Mouse (Mus musculus): ENCODE results near the gene Gng8. TPM values are rescaled to one million over a fixed set of nuclear protein-coding genes. Genes with fewer than 3 reads are reported as not detected.
A peak's percentile ranks its signal among the peaks of the same experiment; 100 is the strongest.

The Gng8 gene
- polyA plus RNA-seq, 1 experiment = not detected

DNA sequence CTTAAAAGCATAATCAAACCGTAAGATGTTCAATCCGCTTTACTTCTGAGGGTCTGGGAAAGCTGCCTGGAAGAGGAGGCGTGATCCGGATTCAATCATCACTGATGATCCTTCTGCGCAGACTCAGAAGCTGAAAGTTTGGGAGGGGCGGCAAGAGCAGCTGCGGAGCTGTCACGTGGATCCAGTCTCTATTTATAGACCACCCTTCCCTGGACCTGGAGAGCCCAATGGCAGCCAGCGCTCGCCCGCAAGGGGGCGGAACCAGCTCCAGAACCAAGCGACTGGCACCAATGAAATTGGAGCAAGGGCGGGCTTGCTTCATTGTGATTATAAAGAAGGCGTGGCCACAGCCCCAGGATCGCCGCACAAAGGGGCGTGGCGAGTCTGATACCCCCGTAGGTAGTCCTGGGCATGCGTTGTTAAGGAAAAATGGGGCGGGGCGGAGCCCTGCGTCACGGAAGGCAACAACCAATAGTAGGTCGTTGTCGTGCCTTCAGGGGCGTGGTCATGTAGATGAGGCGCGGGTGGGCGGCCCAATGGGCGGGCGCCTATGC is 16.8 kb upstream of the Gng8 start:
- peak overlapping the region; percentile 53 for H3K4me3 ChIP-seq (ENCODE audit: insufficient read depth, low read length)
- H3K27ac ChIP-seq (ENCODE audit: insufficient read depth, low read depth, low read length) = peak overlapping the region; percentile 67
- TF ChIP-seq CTCF (IDR thresholded peaks at IDR 0.05; ENCODE audit: low read depth, low read length) (no peak), POLR2A (IDR thresholded peaks at IDR 0.05; ENCODE audit: borderline replicate concordance, low read depth, low read length) (no peak)
- H3K4me1 ChIP-seq (ENCODE audit: control insufficient read depth, insufficient read depth, low read length) = no peaks in the 10 kb centered on the region

DNA sequence AGATGAGACGGTGACA is 16.5 kb upstream of the Gng8 start, which contains the start of gene Dact3:
Gene Dact3, plus strand, starts transcription at position 8 of the 16 bp plus-strand sequence.
- no peaks in the 10 kb centered on the region; the same call in 1 of the 2 replicates for H3K4me1 ChIP-seq (ENCODE audit: control insufficient read depth, insufficient read depth, low read length)
- peak within 1 kb of the TSS; percentile 67 for H3K27ac ChIP-seq (ENCODE audit: insufficient read depth, low read depth, low read length)
- TF ChIP-seq CTCF (IDR thresholded peaks at IDR 0.05; ENCODE audit: low read depth, low read length) = no peak
- H3K4me3 ChIP-seq (ENCODE audit: insufficient read depth, low read length) = peak within 1 kb of the TSS; percentile 55

DNA sequence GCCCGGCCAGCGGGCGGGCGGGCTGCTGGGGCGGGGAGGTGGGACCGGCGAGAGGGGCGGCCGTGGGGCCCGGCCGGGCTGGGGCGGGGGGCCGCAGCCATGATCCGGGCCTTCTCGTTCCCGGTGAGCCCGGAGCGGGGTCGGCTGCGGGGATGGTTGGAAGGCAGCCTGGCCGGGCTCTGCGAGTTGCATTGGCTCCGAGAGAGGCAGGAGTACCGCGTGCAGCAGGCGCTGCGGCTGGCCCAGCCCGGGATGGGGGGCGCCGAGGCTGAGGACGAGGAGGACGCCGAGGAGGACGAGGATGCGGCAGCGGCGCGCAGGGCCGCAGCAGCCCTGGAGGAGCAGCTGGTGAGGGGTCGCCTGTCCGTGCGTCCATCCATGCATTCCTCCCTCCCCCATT is 16.3 kb upstream of the Gng8 start:
- Histone ChIP-seq H3K4me1 (ENCODE audit: control insufficient read depth, insufficient read depth, low read length) (peaks cover 2% of the 10 kb centered on the region), H3K4me3 (ENCODE audit: insufficient read depth, low read length) (peak overlapping the region; percentile 55), H3K27ac (ENCODE audit: insufficient read depth, low read depth, low read length) (no peak overlapping the region)
- no peak for TF ChIP-seq POLR2A (IDR thresholded peaks at IDR 0.05; ENCODE audit: borderline replicate concordance, low read depth, low read length)
- TF ChIP-seq CTCF (IDR thresholded peaks at IDR 0.05; ENCODE audit: low read depth, low read length) = no peak

DNA sequence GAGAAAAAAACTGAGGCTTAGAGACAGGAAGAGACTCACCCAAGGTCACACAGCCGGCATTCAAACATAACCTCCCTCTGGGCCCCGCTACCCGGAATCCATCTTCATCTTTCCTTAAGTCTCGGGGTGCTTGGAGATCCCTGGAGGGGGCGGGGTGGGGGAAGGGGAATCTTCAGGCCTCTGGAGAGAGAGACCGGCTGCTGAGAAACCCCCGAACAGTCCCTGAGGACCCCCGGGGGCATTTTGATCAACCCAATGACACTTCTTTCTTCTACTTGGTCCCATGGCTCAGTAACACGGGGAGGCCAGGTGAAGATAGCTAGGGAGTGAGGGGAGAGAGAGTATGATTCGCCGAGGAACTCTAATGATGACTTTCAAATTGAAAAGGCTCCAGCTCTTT is 15.6 kb upstream of the Gng8 start:
- no peak overlapping the region for H3K27ac ChIP-seq (ENCODE audit: insufficient read depth, low read depth, low read length)
- no peak overlapping the region for H3K4me3 ChIP-seq (ENCODE audit: insufficient read depth, low read length)
- TF ChIP-seq CTCF (IDR thresholded peaks at IDR 0.05; ENCODE audit: low read depth, low read length) (no peak), POLR2A (IDR thresholded peaks at IDR 0.05; ENCODE audit: borderline replicate concordance, low read depth, low read length) (no peak)
- H3K4me1 ChIP-seq (ENCODE audit: control insufficient read depth, insufficient read depth, low read length) = peaks cover 8% of the 10 kb centered on the region

DNA sequence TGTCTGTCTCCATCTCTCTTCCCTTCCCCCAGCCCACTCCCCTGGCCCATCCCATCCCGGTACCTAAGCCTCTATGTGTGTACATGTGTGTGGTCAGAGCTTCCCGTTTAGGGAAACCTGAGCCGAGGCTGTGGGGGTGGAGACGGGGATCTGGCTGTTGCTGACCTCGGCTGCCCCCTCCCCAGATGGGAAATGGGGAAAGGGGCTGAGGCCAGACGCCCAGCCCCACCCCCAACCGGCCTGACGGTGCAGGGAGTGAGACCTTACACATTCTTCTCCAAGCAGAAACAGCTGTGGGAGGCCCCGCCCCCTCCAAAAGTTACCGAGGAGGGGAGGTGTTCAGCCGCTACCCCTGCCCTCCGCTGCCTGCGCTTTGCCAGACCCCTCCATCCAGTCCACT is 15.0 kb upstream of the Gng8 start:
- Histone ChIP-seq H3K4me3 (ENCODE audit: insufficient read depth, low read length) (no peak overlapping the region), H3K4me1 (ENCODE audit: control insufficient read depth, insufficient read depth, low read length) (peaks cover 8% of the 10 kb centered on the region), H3K27ac (ENCODE audit: insufficient read depth, low read depth, low read length) (no peak overlapping the region)
- TF ChIP-seq POLR2A (IDR thresholded peaks at IDR 0.05; ENCODE audit: borderline replicate concordance, low read depth, low read length) (no peak), CTCF (IDR thresholded peaks at IDR 0.05; ENCODE audit: low read depth, low read length) (no peak)

DNA sequence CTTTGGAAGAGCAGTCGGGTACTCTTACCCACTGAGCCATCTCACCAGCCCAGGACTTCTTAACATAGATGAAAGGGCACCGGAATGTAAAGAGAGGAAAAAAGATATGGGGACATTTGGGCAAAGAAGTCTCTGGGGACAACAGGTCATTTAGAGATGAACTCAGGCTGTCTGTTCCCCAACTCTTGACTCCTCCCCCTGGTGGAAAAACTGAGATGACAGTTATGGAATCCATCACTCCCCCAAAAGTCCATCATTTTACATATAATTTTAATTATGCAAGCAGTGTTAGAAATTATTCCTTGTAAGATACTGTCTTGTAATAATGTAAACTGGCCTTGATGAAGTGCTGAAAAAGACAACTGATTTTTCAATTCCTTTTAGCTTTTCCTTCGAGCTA is 13.9 kb upstream of the Gng8 start:
- H3K4me1 ChIP-seq (ENCODE audit: control insufficient read depth, insufficient read depth, low read length) = peaks cover 8% of the 10 kb centered on the region
- TF ChIP-seq CTCF (IDR thresholded peaks at IDR 0.05; ENCODE audit: low read depth, low read length) (no peak), POLR2A (IDR thresholded peaks at IDR 0.05; ENCODE audit: borderline replicate concordance, low read depth, low read length) (no peak)
- no peak overlapping the region for H3K27ac ChIP-seq (ENCODE audit: insufficient read depth, low read depth, low read length)
- no peak overlapping the region for H3K4me3 ChIP-seq (ENCODE audit: insufficient read depth, low read length)

DNA sequence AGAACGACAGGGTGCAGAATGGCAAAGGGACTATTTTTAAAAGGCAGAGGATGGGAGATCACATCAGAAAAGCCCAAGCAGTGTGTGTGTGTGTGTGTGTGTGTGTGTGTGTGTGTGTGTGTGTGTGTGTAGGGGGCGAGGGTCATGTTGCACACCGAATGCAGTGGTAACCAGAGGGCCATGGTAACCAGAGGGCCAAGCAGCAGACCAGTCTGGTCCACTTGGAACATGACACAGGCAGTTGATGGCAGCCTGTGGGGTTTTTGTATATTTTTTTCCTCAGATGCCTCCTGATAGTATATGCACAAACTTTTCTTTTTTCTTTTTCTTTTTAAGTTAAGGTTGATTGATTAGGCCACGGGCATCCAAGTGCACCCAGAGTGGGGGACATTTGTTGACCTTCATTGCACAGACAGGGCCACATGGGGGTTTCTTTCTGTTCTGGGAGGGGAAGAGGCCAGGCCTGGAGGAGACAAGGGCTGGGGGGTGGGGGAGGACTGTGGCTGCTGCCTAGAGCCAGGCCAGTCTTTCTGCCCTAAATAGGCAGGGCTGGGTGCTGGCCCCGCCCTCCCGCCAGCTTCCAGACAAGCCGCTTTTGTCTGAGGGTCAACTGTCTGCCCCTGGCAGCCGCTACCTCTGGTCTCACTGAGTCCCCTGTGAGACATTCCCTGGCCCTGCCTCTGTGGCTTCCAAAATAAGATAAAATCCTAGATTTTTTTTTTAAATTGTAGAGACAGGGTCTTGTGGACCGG is 11.6 kb upstream of the Gng8 start:
- H3K4me3 ChIP-seq (ENCODE audit: insufficient read depth, low read length) = no peak overlapping the region
- peaks cover 8% of the 10 kb centered on the region for H3K4me1 ChIP-seq (ENCODE audit: control insufficient read depth, insufficient read depth, low read length)
- no peak overlapping the region for H3K27ac ChIP-seq (ENCODE audit: insufficient read depth, low read depth, low read length)
- TF ChIP-seq POLR2A (IDR thresholded peaks at IDR 0.05; ENCODE audit: borderline replicate concordance, low read depth, low read length) (no peak), CTCF (IDR thresholded peaks at IDR 0.05; ENCODE audit: low read depth, low read length) (no peak)

DNA sequence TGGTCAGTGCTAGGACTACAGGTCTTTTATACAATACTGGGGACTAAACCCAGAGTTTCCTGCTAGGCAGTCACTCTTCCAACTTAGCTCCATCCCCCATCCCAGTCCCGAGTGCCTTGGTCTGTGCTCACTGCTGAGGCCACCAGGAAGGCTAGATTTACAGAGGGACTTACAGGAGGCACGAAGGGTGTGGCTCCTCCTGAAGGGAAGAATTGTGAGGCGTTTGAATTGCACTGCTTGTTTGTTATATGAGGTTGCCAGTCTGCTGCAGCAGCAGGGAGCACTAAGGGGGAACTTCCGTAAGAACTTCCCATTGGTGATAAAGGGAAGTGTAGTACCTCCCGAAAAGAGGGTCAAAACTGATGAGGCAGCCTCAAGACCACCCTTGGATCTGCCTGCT is 11.0 kb upstream of the Gng8 start:
- Histone ChIP-seq H3K27ac (ENCODE audit: insufficient read depth, low read depth, low read length) (no peak overlapping the region), H3K4me3 (ENCODE audit: insufficient read depth, low read length) (no peak overlapping the region), H3K4me1 (ENCODE audit: control insufficient read depth, insufficient read depth, low read length) (peaks cover 8% of the 10 kb centered on the region)
- no peak for TF ChIP-seq CTCF (IDR thresholded peaks at IDR 0.05; ENCODE audit: low read depth, low read length)
- TF ChIP-seq POLR2A (IDR thresholded peaks at IDR 0.05; ENCODE audit: borderline replicate concordance, low read depth, low read length) = no peak

DNA sequence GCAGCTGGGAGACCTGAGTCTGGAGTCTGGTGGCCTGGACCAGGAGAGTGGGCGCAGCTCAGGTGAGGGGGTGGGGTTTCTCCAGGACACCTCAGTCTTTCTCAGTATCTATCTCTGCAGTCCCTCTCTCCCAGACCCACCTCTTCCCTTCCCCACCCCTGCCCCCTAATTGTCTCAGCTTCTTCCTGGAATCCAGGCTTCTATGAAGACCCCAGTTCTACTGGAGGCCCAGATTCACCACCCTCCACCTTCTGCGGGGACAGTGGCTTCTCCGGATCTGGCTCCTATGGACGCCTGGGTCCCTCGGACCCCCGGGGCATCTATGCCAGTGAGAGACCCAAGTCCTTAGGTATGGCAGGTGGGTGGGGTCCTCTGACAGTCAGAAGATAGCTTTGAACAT is 8.4 kb upstream of the Gng8 start:
- H3K4me3 ChIP-seq (ENCODE audit: insufficient read depth, low read length) = no peak overlapping the region
- H3K4me1 ChIP-seq (ENCODE audit: control insufficient read depth, insufficient read depth, low read length) = peaks cover 8% of the 10 kb centered on the region
- TF ChIP-seq CTCF (IDR thresholded peaks at IDR 0.05; ENCODE audit: low read depth, low read length) (no peak), POLR2A (IDR thresholded peaks at IDR 0.05; ENCODE audit: borderline replicate concordance, low read depth, low read length) (no peak)
- no peak overlapping the region for H3K27ac ChIP-seq (ENCODE audit: insufficient read depth, low read depth, low read length)

DNA sequence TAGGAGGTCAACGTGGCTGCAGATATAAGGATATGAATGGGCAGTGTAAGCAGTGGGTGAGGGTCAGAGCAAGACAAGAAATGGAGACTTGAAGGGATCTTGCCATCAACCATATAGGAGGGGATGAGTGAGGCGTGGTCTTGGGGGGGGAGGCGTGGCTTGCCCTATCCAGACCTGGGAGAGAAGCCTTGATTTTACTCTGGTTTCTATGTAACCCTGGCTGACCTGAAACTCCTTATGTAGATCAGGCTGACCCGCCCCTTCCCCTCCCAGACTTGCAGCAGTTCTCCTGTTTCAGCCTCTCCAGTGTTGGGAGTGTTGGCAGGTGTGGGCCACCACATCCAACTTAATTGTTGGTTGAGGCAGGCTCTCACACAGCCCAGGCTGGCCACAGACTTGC is 7.3 kb upstream of the Gng8 start:
- no peak for TF ChIP-seq POLR2A (IDR thresholded peaks at IDR 0.05; ENCODE audit: borderline replicate concordance, low read depth, low read length)
- TF ChIP-seq CTCF (IDR thresholded peaks at IDR 0.05; ENCODE audit: low read depth, low read length) = no peak
- Histone ChIP-seq H3K4me1 (ENCODE audit: control insufficient read depth, insufficient read depth, low read length) (peaks cover 8% of the 10 kb centered on the region), H3K27ac (ENCODE audit: insufficient read depth, low read depth, low read length) (no peak overlapping the region), H3K4me3 (ENCODE audit: insufficient read depth, low read length) (no peak overlapping the region)

Measured in bone marrow macrophage, adult 2 months (primary cell).